Mouse (Mus musculus): ENCODE data around the gene Olfr1221. TPM values are rescaled to one million over a fixed set of nuclear protein-coding genes. Genes with fewer than 3 reads are reported as not detected.

Olfr1221 gene
- polyA plus RNA-seq, 1 experiment from 2014 or later = not detected

Other genes with a start within 250 kb of the Olfr1221 start
- not detected in 2 replicates for gene Olfr1208, start 215.0 kb downstream of the Olfr1221 start, polyA plus RNA-seq (2016; fragmentation: Nextera tagmentation; extraction: Ambion mirVana)
- gene Olfr1209, start 202.1 kb downstream of the Olfr1221 start, polyA plus RNA-seq (2016; fragmentation: Nextera tagmentation; extraction: Ambion mirVana) = not detected in 2 replicates
- not detected in 2 replicates for gene Olfr1211, start 179.2 kb downstream of the Olfr1221 start, polyA plus RNA-seq (2016; fragmentation: Nextera tagmentation; extraction: Ambion mirVana)
- gene Olfr1212, start 163.3 kb downstream of the Olfr1221 start, polyA plus RNA-seq (2016; fragmentation: Nextera tagmentation; extraction: Ambion mirVana) = not detected in 2 replicates
- not detected in 2 replicates for gene Gm13762, start 137.0 kb downstream of the Olfr1221 start, polyA plus RNA-seq (2016; fragmentation: Nextera tagmentation; extraction: Ambion mirVana)
- not detected in 2 replicates for gene Olfr1214, start 124.6 kb downstream of the Olfr1221 start, polyA plus RNA-seq (2016; fragmentation: Nextera tagmentation; extraction: Ambion mirVana)
- not detected in 2 replicates for gene Olfr1215, start 110.3 kb downstream of the Olfr1221 start, polyA plus RNA-seq (2016; fragmentation: Nextera tagmentation; extraction: Ambion mirVana)
- not detected in 2 replicates for gene Olfr1216, start 98.9 kb downstream of the Olfr1221 start, polyA plus RNA-seq (2016; fragmentation: Nextera tagmentation; extraction: Ambion mirVana)
- gene Olfr1217, start 85.2 kb downstream of the Olfr1221 start, polyA plus RNA-seq (2016; fragmentation: Nextera tagmentation; extraction: Ambion mirVana) = not detected in 2 replicates
- not detected in 2 replicates for gene Olfr1218, start 56.1 kb downstream of the Olfr1221 start, polyA plus RNA-seq (2016; fragmentation: Nextera tagmentation; extraction: Ambion mirVana)
- not detected in 2 replicates for gene Olfr1219, start 33.8 kb downstream of the Olfr1221 start, polyA plus RNA-seq (2016; fragmentation: Nextera tagmentation; extraction: Ambion mirVana)
- 0.04 TPM in 1 of 2 replicates, not detected in the other for gene Olfr1220, start 10.4 kb downstream of the Olfr1221 start, polyA plus RNA-seq (2016; fragmentation: Nextera tagmentation; extraction: Ambion mirVana)
- gene Olfr1222, start 15.8 kb upstream of the Olfr1221 start, polyA plus RNA-seq (2016; fragmentation: Nextera tagmentation; extraction: Ambion mirVana) = not detected in 2 replicates
- gene Olfr1223, start 34.3 kb upstream of the Olfr1221 start, polyA plus RNA-seq (2016; fragmentation: Nextera tagmentation; extraction: Ambion mirVana) = not detected in 2 replicates
- gene Olfr1224-ps1, start 46.8 kb upstream of the Olfr1221 start, polyA plus RNA-seq (2016; fragmentation: Nextera tagmentation; extraction: Ambion mirVana) = not detected in 2 replicates
- not detected in 2 replicates for gene Olfr1225, start 57.4 kb upstream of the Olfr1221 start, polyA plus RNA-seq (2016; fragmentation: Nextera tagmentation; extraction: Ambion mirVana)
- gene Olfr1226, start 82.8 kb upstream of the Olfr1221 start, polyA plus RNA-seq (2016; fragmentation: Nextera tagmentation; extraction: Ambion mirVana) = not detected in 2 replicates
- not detected in 2 replicates for gene Olfr1228, start 136.8 kb upstream of the Olfr1221 start, polyA plus RNA-seq (2016; fragmentation: Nextera tagmentation; extraction: Ambion mirVana)
- not detected in 2 replicates for gene Olfr1229, start 170.7 kb upstream of the Olfr1221 start, polyA plus RNA-seq (2016; fragmentation: Nextera tagmentation; extraction: Ambion mirVana)
- gene Olfr1230, start 180.0 kb upstream of the Olfr1221 start, polyA plus RNA-seq (2016; fragmentation: Nextera tagmentation; extraction: Ambion mirVana) = not detected in 2 replicates
- gene Olfr1231, start 189.8 kb upstream of the Olfr1221 start, polyA plus RNA-seq (2016; fragmentation: Nextera tagmentation; extraction: Ambion mirVana) = not detected in 2 replicates
- not detected in 2 replicates for gene Olfr1232, start 212.4 kb upstream of the Olfr1221 start, polyA plus RNA-seq (2016; fragmentation: Nextera tagmentation; extraction: Ambion mirVana)
- not detected in 2 replicates for gene Olfr1233, start 225.1 kb upstream of the Olfr1221 start, polyA plus RNA-seq (2016; fragmentation: Nextera tagmentation; extraction: Ambion mirVana)
- not detected in 2 replicates for gene Olfr1234, start 247.6 kb upstream of the Olfr1221 start, polyA plus RNA-seq (2016; fragmentation: Nextera tagmentation; extraction: Ambion mirVana)